Mouse (Mus musculus) ES-E14 (cell line): ENCODE measurements around the gene Noxo1.

Experiments used
- CHD2 ChIP-seq: IDR thresholded peaks from 2 replicates; pipeline ENCODE4 v1.6.1; 2014; ENCODE audit warnings: mild to moderate bottlenecking, low read depth, low read length, inconsistent platforms
- HCFC1 ChIP-seq: IDR thresholded peaks from 2 replicates; pipeline ENCODE4 v1.6.1; 2012; ENCODE audit warnings: low read length, inconsistent platforms, borderline replicate concordance; ENCODE audit not compliant: insufficient read depth
- MAFK ChIP-seq: IDR thresholded peaks from 2 replicates; pipeline ENCODE4 v1.6.1; 2014; ENCODE audit warnings: mild to moderate bottlenecking, low read depth, low read length, inconsistent platforms; ENCODE audit not compliant: insufficient read depth
- ZC3H11A ChIP-seq: IDR thresholded peaks from 2 replicates; pipeline ENCODE4 v1.6.1; 2012; ENCODE audit warnings: low read depth, mild to moderate bottlenecking, inconsistent platforms, low read length, borderline replicate concordance
- ZNF384 ChIP-seq: IDR thresholded peaks from 2 replicates; pipeline ENCODE4 v1.6.1; 2012; ENCODE audit warnings: low read depth, low read length, inconsistent platforms

- TF ChIP-seq ZC3H11A (peak; percentile 28; the same call in 1 of the 2 replicates), CHD2 (no peak), MAFK (no peak), ZNF384 (no peak; the same call in 1 of the 2 replicates), HCFC1 (no peak)
These were observed 28.6 kb upstream of the Noxo1 start for GRCm38 (mm10) chr17:24667416-24667815.
